Mouse (Mus musculus) heart, postnatal 0 days (tissue): ENCODE data around the gene Krtap4-6. TPM values are rescaled to one million over a fixed set of nuclear protein-coding genes. Genes with fewer than 3 reads are reported as not detected.

ENCODE experiments used
- ATAC-seq: fragments of 200-750 bp; cut with Nextera tagmentation; 2 replicates; pipeline ENCODE4 v1.8.0; 2017; ENCODE audit warnings: low read depth, moderate number of reproducible peaks, moderate library complexity; ENCODE audit not compliant: insufficient read depth
- DNase-seq: peaks from one replicate; pipeline ENCODE4 v3.0.0-alpha.2; 2016; ENCODE audit warnings: low spot score
- H3K27ac ChIP-seq: fragments of 300-500 bp; sonication (generic); 2 replicates; pipeline ENCODE4 v1.5.1; 2014; ENCODE audit warnings: low read depth, mild to moderate bottlenecking
- H3K27me3 ChIP-seq: fragments of 300-500 bp; sonication (generic); 2 replicates; pipeline ENCODE4 v1.6.1; 2014; ENCODE audit warnings: low read length, mixed read lengths; ENCODE audit not compliant: control insufficient read depth, insufficient read depth
- H3K36me3 ChIP-seq: fragments of 300-500 bp; sonication (generic); replicated peaks from 2 replicates; pipeline ENCODE4 v1.6.1; 2014; ENCODE audit warnings: low read length, mixed read lengths; ENCODE audit not compliant: control insufficient read depth, insufficient read depth
- H3K4me1 ChIP-seq: fragments of 300-500 bp; sonication (generic); 2 replicates; pipeline ENCODE4 v1.6.1; 2014; ENCODE audit warnings: antibody characterized with exemption; ENCODE audit not compliant: control insufficient read depth, insufficient read depth
- H3K4me2 ChIP-seq: fragments of 300-500 bp; sonication (generic); 2 replicates; pipeline ENCODE4 v1.6.1; 2014; ENCODE audit warnings: low read depth, mild to moderate bottlenecking, low read length, moderate library complexity
- H3K4me3 ChIP-seq: fragments of 300-500 bp; sonication (generic); 2 replicates; pipeline ENCODE4 v1.5.1; 2014; ENCODE audit warnings: low read depth, low read length
- H3K9ac ChIP-seq: fragments of 300-500 bp; sonication (generic); replicated peaks from 2 replicates; pipeline ENCODE4 v1.6.1; 2014; ENCODE audit warnings: low read depth, low read length, mixed read lengths
- H3K9me3 ChIP-seq: fragments of 300-500 bp; sonication (generic); replicated peaks from 2 replicates; pipeline ENCODE4 v1.6.1; 2016; ENCODE audit warnings: low read length; ENCODE audit not compliant: control insufficient read depth
- CTCF ChIP-seq: IDR thresholded peaks from 2 replicates; pipeline ENCODE4 v1.5.1; 2016; ENCODE audit warnings: antibody characterized with exemption, control low read depth, low read depth
- EP300 ChIP-seq: IDR thresholded peaks from 2 replicates; pipeline ENCODE4 v1.6.1; 2016; ENCODE audit warnings: antibody characterized with exemption, low read depth
- WGBS: fragments of 180-500 bp; shearing (Covaris S2); extraction: QIAGEN DNeasy Blood & Tissue Kit; methylation state at CpG from one replicate; pipeline ENCODE4 v1.1.7; 2014; 5-methylcytosine and 5-hydroxymethylcytosine counted together
- polyA plus RNA-seq: library from polyadenylated mRNA; unstranded; fragments of >200 nt; fragmentation: Nextera tagmentation; extraction: Ambion mirVana; gene quantifications from 2 replicates; pipeline ENCODE4 v1.2.1, GENCODE M21; 2015
- total RNA-seq: library from RNA; depleted of rRNA; stranded (reverse); fragments of >200 nt; gene quantifications from 2 replicates; pipeline ENCODE4 v1.2.3, GENCODE M21; 2014; ENCODE audit warnings: low replicate concordance; rRNA removed

Krtap4-6 gene
- total and polyA plus RNA-seq, 2 experiments from 2014 or later: not detected

- Histone ChIP-seq H3K27me3 (no peaks in the 10 kb centered on the region), H3K4me3 (no peak overlapping the region), H3K4me1 (no peaks in the 10 kb centered on the region), H3K9me3 (no peaks in the 10 kb centered on the region), H3K36me3 (no peaks in the 10 kb centered on the region), H3K27ac (no peak overlapping the region), H3K4me2 (no peak overlapping the region), H3K9ac (no peak overlapping the region)
- DNase-seq: no peak
- no peak for TF ChIP-seq EP300
- TF ChIP-seq CTCF: no peak
- ATAC-seq: no peak
- 24% methylated on average over 1 of the region's 1 CpGs for WGBS
These were observed 28.7 kb downstream of the Krtap4-6 start for GRCm38 (mm10) chr11:99637086-99637485.

GRCm38 (mm10) chr11:99634653-99635134 lies 31.1 kb downstream of the Krtap4-6 start, which contains the start of gene Krtap4-2:
Gene Krtap4-2 (minus strand): TSS chr11:99635084.
- DNase-seq: no peak
- H3K4me2 ChIP-seq: no peak within 1 kb of the TSS
- no peak within 1 kb of the TSS for H3K27ac ChIP-seq
- 53% methylated on average over 8 of the region's 8 CpGs for WGBS
- TF ChIP-seq EP300: no peak
- TF ChIP-seq CTCF: no peak
- no peak within 1 kb of the TSS for H3K9ac ChIP-seq
- H3K9me3 ChIP-seq: no peaks in the 10 kb centered on the region
- no peaks in the 10 kb centered on the region for H3K4me1 ChIP-seq
- no peaks in the 10 kb centered on the region for H3K36me3 ChIP-seq
- H3K4me3 ChIP-seq: no peak within 1 kb of the TSS
- ATAC-seq: no peak
- H3K27me3 ChIP-seq: no peaks in the 10 kb centered on the region

GRCm38 (mm10) chr11:99633293-99633692 lies 32.5 kb downstream of the Krtap4-6 start:
- H3K4me2 ChIP-seq: no peak overlapping the region
- no peaks in the 10 kb centered on the region for H3K27me3 ChIP-seq
- DNase-seq (no peak), ATAC-seq (no peak)
- no peaks in the 10 kb centered on the region for H3K9me3 ChIP-seq
- no peak overlapping the region for H3K4me3 ChIP-seq
- no peak overlapping the region for H3K9ac ChIP-seq
- no peaks in the 10 kb centered on the region for H3K4me1 ChIP-seq
- H3K36me3 ChIP-seq: no peaks in the 10 kb centered on the region
- TF ChIP-seq CTCF (no peak), EP300 (no peak)
- no peak overlapping the region for H3K27ac ChIP-seq
- 56% methylated on average over 2 of the region's 2 CpGs for WGBS

GRCm38 (mm10) chr11:99630890-99631289 lies 34.9 kb downstream of the Krtap4-6 start:
- no peak for ATAC-seq
- H3K4me2 ChIP-seq: no peak overlapping the region
- H3K27ac ChIP-seq: no peak overlapping the region
- no peaks in the 10 kb centered on the region for H3K36me3 ChIP-seq
- H3K27me3 ChIP-seq: no peaks in the 10 kb centered on the region
- TF ChIP-seq CTCF (no peak), EP300 (no peak)
- WGBS: 71% methylated on average over 3 of the region's 3 CpGs
- no peaks in the 10 kb centered on the region for H3K9me3 ChIP-seq
- H3K9ac ChIP-seq: no peak overlapping the region
- DNase-seq: no peak
- no peak overlapping the region for H3K4me3 ChIP-seq
- no peaks in the 10 kb centered on the region for H3K4me1 ChIP-seq

GRCm38 (mm10) chr11:99628138-99628537 lies 37.6 kb downstream of the Krtap4-6 start, which contains the start of gene Krtap4-1:
Gene Krtap4-1 (minus strand): TSS chr11:99628238.
- TF ChIP-seq CTCF: no peak
- no peak for TF ChIP-seq EP300
- no peaks in the 10 kb centered on the region for H3K36me3 ChIP-seq
- WGBS: 78% methylated on average over 4 of the region's 4 CpGs

GRCm38 (mm10) chr11:99620335-99620734 lies 45.4 kb downstream of the Krtap4-6 start, which contains the start of gene Gm11562:
Gene Gm11562 (minus strand): TSS chr11:99620435.
- 83% methylated on average over 2 of the region's 2 CpGs for WGBS
- TF ChIP-seq CTCF (no peak), EP300 (no peak)
- H3K9ac ChIP-seq: no peak within 1 kb of the TSS
- H3K4me1 ChIP-seq: no peaks in the 10 kb centered on the region
- no peak within 1 kb of the TSS for H3K4me3 ChIP-seq
- DNase-seq: no peak
- no peaks in the 10 kb centered on the region for H3K9me3 ChIP-seq
- H3K27me3 ChIP-seq: no peaks in the 10 kb centered on the region
- H3K36me3 ChIP-seq: no peaks in the 10 kb centered on the region
- no peak for ATAC-seq
- no peak within 1 kb of the TSS for H3K4me2 ChIP-seq
- no peak within 1 kb of the TSS for H3K27ac ChIP-seq

More at GRCm38 (mm10) chr11:99628138-99628537, 37.6 kb downstream of the Krtap4-6 start, which contains the start of gene Krtap4-1:
- Histone ChIP-seq H3K4me2 (no peak within 1 kb of the TSS), H3K27ac (no peak within 1 kb of the TSS), H3K9ac (no peak within 1 kb of the TSS), H3K27me3 (no peaks in the 10 kb centered on the region), H3K4me1 (no peaks in the 10 kb centered on the region), H3K9me3 (no peaks in the 10 kb centered on the region), H3K4me3 (no peak within 1 kb of the TSS)
- DNase-seq (no peak), ATAC-seq (no peak)

Other genes with a start within 250 kb of the Krtap4-6 start
Only the 30 nearest of the 40 such genes appear.
- gene Krt39, start 144.6 kb downstream of the Krtap4-6 start, total RNA-seq: not detected in 2 replicates
- gene Krt39, start 144.6 kb downstream of the Krtap4-6 start, polyA plus RNA-seq: not detected in 2 replicates
- gene Krt40, start 122.8 kb downstream of the Krtap4-6 start, total RNA-seq: not detected in 2 replicates
- gene Krt40, start 122.8 kb downstream of the Krtap4-6 start, polyA plus RNA-seq: not detected in 2 replicates
- not detected in 2 replicates for gene Krtap3-3, start 115.1 kb downstream of the Krtap4-6 start, total RNA-seq
- not detected in 2 replicates for gene Krtap3-3, start 115.1 kb downstream of the Krtap4-6 start, polyA plus RNA-seq
- not detected in 2 replicates for gene Krtap3-2, start 109.1 kb downstream of the Krtap4-6 start, total RNA-seq
- gene Krtap3-2, start 109.1 kb downstream of the Krtap4-6 start, polyA plus RNA-seq: not detected in 2 replicates
- gene Gm11939, start 106.5 kb downstream of the Krtap4-6 start, total RNA-seq: not detected in 2 replicates
- gene Gm11939, start 106.5 kb downstream of the Krtap4-6 start, polyA plus RNA-seq: not detected in 2 replicates
- gene Krtap3-1, start 99.3 kb downstream of the Krtap4-6 start, total RNA-seq: not detected in 2 replicates
- gene Krtap3-1, start 99.3 kb downstream of the Krtap4-6 start, polyA plus RNA-seq: not detected in 2 replicates
- not detected in 2 replicates for gene Krtap1-5, start 84.9 kb downstream of the Krtap4-6 start, total RNA-seq
- not detected in 2 replicates for gene Krtap1-5, start 84.9 kb downstream of the Krtap4-6 start, polyA plus RNA-seq
- gene Krtap1-4, start 82.3 kb downstream of the Krtap4-6 start, total RNA-seq: not detected in 2 replicates
- not detected in 2 replicates for gene Krtap1-4, start 82.3 kb downstream of the Krtap4-6 start, polyA plus RNA-seq
- gene Krtap1-3, start 74.6 kb downstream of the Krtap4-6 start, total RNA-seq: not detected in 2 replicates
- gene Krtap1-3, start 74.6 kb downstream of the Krtap4-6 start, polyA plus RNA-seq: not detected in 2 replicates
- gene Krtap9-3, start 67.9 kb downstream of the Krtap4-6 start, total RNA-seq: not detected in 2 replicates
- not detected in 2 replicates for gene Krtap9-3, start 67.9 kb downstream of the Krtap4-6 start, polyA plus RNA-seq
- gene Gm11938, start 62.7 kb downstream of the Krtap4-6 start, total RNA-seq: not detected in 2 replicates
- not detected in 2 replicates for gene Gm11938, start 62.7 kb downstream of the Krtap4-6 start, polyA plus RNA-seq
- not detected in 2 replicates for gene Gm11937, start 55.8 kb downstream of the Krtap4-6 start, total RNA-seq
- not detected in 2 replicates for gene Gm11937, start 55.8 kb downstream of the Krtap4-6 start, polyA plus RNA-seq
- not detected in 2 replicates for gene Krtap2-4, start 51.1 kb downstream of the Krtap4-6 start, total RNA-seq
- not detected in 2 replicates for gene Krtap2-4, start 51.1 kb downstream of the Krtap4-6 start, polyA plus RNA-seq
- gene Gm11562, start 45.5 kb downstream of the Krtap4-6 start, total RNA-seq: not detected in 2 replicates
- gene Gm11562, start 45.5 kb downstream of the Krtap4-6 start, polyA plus RNA-seq: not detected in 2 replicates
- gene Krtap4-1, start 37.7 kb downstream of the Krtap4-6 start, total RNA-seq: not detected in 2 replicates
- gene Krtap4-1, start 37.7 kb downstream of the Krtap4-6 start, polyA plus RNA-seq: not detected in 2 replicates
- not detected in 2 replicates for gene Krtap4-2, start 30.9 kb downstream of the Krtap4-6 start, total RNA-seq
- gene Krtap4-2, start 30.9 kb downstream of the Krtap4-6 start, polyA plus RNA-seq: not detected in 2 replicates
- not detected in 2 replicates for gene Krtap4-7, start 21.9 kb downstream of the Krtap4-6 start, total RNA-seq
- not detected in 2 replicates for gene Krtap4-7, start 21.9 kb downstream of the Krtap4-6 start, polyA plus RNA-seq
- not detected in 2 replicates for gene Gm11555, start 15.7 kb downstream of the Krtap4-6 start, total RNA-seq
- gene Gm11555, start 15.7 kb downstream of the Krtap4-6 start, polyA plus RNA-seq: not detected in 2 replicates
- gene Gm11563, start 7.0 kb downstream of the Krtap4-6 start, total RNA-seq: not detected in 2 replicates
- not detected in 2 replicates for gene Gm11563, start 7.0 kb downstream of the Krtap4-6 start, polyA plus RNA-seq
- gene Gm14190, start 24.8 kb upstream of the Krtap4-6 start, total RNA-seq: not detected in 2 replicates
- gene Gm14190, start 24.8 kb upstream of the Krtap4-6 start, polyA plus RNA-seq: not detected in 2 replicates
- not detected in 2 replicates for gene Gm14180, start 68.3 kb upstream of the Krtap4-6 start, total RNA-seq
- gene Gm14180, start 68.3 kb upstream of the Krtap4-6 start, polyA plus RNA-seq: not detected in 2 replicates
- gene Gm11595, start 107.0 kb upstream of the Krtap4-6 start, total RNA-seq: not detected in 2 replicates
- gene Gm11595, start 107.0 kb upstream of the Krtap4-6 start, polyA plus RNA-seq: not detected in 2 replicates
- not detected in 2 replicates for gene Krtap4-8, start 114.7 kb upstream of the Krtap4-6 start, total RNA-seq
- gene Krtap4-8, start 114.7 kb upstream of the Krtap4-6 start, polyA plus RNA-seq: not detected in 2 replicates
- gene Krtap4-9, start 119.2 kb upstream of the Krtap4-6 start, total RNA-seq: not detected in 2 replicates
- not detected in 2 replicates for gene Krtap4-9, start 119.2 kb upstream of the Krtap4-6 start, polyA plus RNA-seq
- not detected in 2 replicates for gene Gm11596, start 127.5 kb upstream of the Krtap4-6 start, total RNA-seq
- gene Gm11596, start 127.5 kb upstream of the Krtap4-6 start, polyA plus RNA-seq: not detected in 2 replicates
- not detected in 2 replicates for gene Gm11569, start 133.0 kb upstream of the Krtap4-6 start, total RNA-seq
- not detected in 2 replicates for gene Gm11569, start 133.0 kb upstream of the Krtap4-6 start, polyA plus RNA-seq
- gene Gm11554, start 138.5 kb upstream of the Krtap4-6 start, total RNA-seq: not detected in 2 replicates
- not detected in 2 replicates for gene Gm11554, start 138.5 kb upstream of the Krtap4-6 start, polyA plus RNA-seq
- not detected in 2 replicates for gene Krtap4-13, start 143.9 kb upstream of the Krtap4-6 start, total RNA-seq
- gene Krtap4-13, start 143.9 kb upstream of the Krtap4-6 start, polyA plus RNA-seq: not detected in 2 replicates
- not detected in 2 replicates for gene Gm11564, start 149.7 kb upstream of the Krtap4-6 start, total RNA-seq
- gene Gm11564, start 149.7 kb upstream of the Krtap4-6 start, polyA plus RNA-seq: not detected in 2 replicates
- gene 2300003K06Rik, start 172.1 kb upstream of the Krtap4-6 start, total RNA-seq: not detected in 2 replicates
- gene 2300003K06Rik, start 172.1 kb upstream of the Krtap4-6 start, polyA plus RNA-seq: not detected in 2 replicates